Mouse (Mus musculus): ENCODE measurements at regions not wholly inside any gene's neighbourhood (a gene's known extent, or its start where the extent isn't known, plus 50 kb on each side); places are given as distances from the start of the nearest gene placed in this dataset.

DNA sequence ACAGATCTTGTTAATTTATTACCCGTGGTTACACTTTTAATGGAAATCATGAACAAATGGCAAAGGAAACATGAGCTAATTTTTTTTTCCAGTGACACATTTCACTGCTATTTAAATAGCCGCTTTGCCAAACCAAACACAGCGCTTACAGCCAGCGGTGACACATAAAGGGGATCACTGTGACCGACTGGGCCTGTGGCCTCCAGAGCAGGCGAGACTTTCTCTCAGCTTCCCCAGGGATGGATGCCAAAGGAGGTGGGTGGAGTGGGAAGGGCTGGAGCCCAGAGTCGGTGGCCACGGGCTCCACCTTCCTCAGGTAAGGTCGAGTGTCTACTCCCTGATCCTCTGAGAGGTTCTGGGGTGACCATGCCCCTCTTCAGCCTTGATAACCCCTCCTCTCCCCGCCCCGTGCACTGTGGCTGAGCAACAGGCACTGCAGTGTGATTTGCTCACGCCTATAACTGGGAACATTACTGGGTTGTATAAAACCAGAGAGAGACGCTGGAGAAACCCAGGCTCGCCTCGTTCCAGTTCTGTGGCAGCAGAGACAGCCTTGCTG lies 66.6 kb upstream of the Pkdcc start:
- TF ChIP-seq CTCF (IDR thresholded peaks at IDR 0.05; ENCODE audit: low read depth) = no peak
- no peak for TF ChIP-seq EP300 (IDR thresholded peaks at IDR 0.05; ENCODE audit: low read depth)

Measured in liver, postnatal 0 days (tissue).